Mouse (Mus musculus) lung, postnatal 0 days (tissue): ENCODE results near the gene Pbxip1.

Source experiments
- CTCF ChIP-seq: IDR thresholded peaks from 2 replicates; pipeline ENCODE4 v1.5.1; 2016; ENCODE audit warnings: antibody characterized with exemption, mild to moderate bottlenecking
- EP300 ChIP-seq: IDR thresholded peaks from 2 replicates; pipeline ENCODE4 v1.6.1; 2016; ENCODE audit warnings: antibody characterized with exemption, mild to moderate bottlenecking, control low read depth

- 0 out of 2 replicates have a peak, but pooled peaks have one; percentile 3 for TF ChIP-seq CTCF
- no peak for TF ChIP-seq EP300
These were observed 59.9 kb downstream of the Pbxip1 start for GRCm38 (mm10) chr3:89496366-89496765.
